Mouse (Mus musculus) spleen, adult 12 weeks (tissue): Measurements from ENCODE around the gene Olfr487.
"Not testable (repeated sequence)": the region's sequence is repeated elsewhere in the genome, so short reads cannot be mapped to it uniquely, and the experiment has no call there.

Source experiments
- DNase-seq: peaks from one replicate; pipeline ENCODE4 v3.0.0; 2022; ENCODE audit warnings: low spot score

Olfr487 gene

GRCm38 (mm10) chr7:108214536-108214935 lies at the start of gene Olfr487:
Gene Olfr487 (minus strand): TSS chr7:108214636.
- DNase-seq, result not testable (repeated sequence)

GRCm38 (mm10) chr7:108258247-108258646 lies 43.8 kb upstream of the Olfr487 start, which contains the start of gene Olfr488:
Gene Olfr488 (minus strand): TSS chr7:108258347.
- DNase-seq, result no peak

GRCm38 (mm10) chr7:108233551-108233950 lies 19.1 kb upstream of the Olfr487 start:
- no peak for DNase-seq

- no peak for DNase-seq
These were observed 17.5 kb downstream of the Olfr487 start for GRCm38 (mm10) chr7:108196938-108197337.

DNA sequence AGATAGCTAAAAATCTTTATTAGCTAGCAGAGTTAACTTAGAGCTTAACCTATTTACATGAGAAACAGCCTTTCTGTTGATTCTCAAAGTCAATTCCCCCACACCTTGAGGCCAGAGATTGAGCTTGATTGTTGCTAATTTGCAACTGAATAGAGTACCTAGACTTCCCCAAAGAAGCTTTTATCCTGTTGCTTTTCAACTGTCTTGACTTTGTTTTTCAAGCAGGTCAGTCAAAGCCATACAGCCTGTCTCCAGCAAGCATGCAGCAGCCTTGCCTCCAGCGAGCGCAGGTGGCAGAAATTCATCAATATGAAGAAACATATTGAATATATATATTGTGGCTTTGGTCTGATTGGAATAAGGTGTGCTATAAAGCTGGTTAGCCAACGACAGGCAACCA lies 18.1 kb downstream of the Olfr487 start:
- DNase-seq, result not testable (repeated sequence)

- not testable (repeated sequence) for DNase-seq
These were observed 21.7 kb downstream of the Olfr487 start for GRCm38 (mm10) chr7:108192714-108193113.

GRCm38 (mm10) chr7:108191196-108191595 lies 23.2 kb downstream of the Olfr487 start:
- DNase-seq, result not testable (repeated sequence)

DNA sequence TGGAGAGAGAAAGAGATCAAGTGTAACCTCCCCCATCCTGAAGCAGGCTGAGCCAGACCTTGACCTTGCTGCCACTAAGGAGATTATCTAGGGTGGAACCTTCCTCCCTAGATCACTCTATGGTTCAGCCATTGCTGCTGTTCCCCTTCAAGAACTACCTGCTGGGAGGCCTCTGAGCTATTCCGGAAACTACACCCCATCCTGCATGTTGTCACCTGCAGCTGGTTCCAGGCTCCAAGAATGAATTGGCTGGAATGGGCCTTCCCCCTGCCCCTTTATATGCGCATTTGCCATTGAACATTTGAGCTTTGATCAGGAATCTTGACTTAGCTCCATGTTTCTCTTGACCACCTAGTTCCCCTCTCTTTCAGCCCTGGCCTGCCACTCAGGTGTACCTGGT lies 29.2 kb downstream of the Olfr487 start:
- DNase-seq, result not testable (repeated sequence)

GRCm38 (mm10) chr7:108184401-108184800 lies 30.0 kb downstream of the Olfr487 start:
- DNase-seq, result not testable (repeated sequence)

- not testable (repeated sequence) for DNase-seq
These were observed 41.8 kb downstream of the Olfr487 start, which contains the start of gene Olfr486 for GRCm38 (mm10) chr7:108172642-108173041. Gene Olfr486 (minus strand): TSS chr7:108172742.

DNA sequence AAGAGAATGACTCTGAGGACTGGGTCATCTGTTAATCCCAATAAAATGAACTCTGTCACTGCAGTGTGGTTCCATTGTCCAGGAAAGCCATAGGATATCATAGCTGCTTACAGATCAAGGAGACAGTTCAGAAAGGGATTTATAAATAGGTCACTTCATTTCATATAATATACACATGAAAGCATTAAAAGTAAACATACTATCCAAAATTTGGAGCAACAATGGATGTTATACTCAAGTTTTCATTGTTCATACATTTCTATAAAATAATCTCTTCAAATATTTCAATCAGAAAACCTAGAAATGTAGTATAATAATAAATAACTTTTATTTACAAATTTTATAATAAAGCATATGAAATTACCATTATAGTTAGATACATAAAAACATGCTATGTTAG lies 54.7 kb downstream of the Olfr487 start, which contains the start of gene Olfr485:
Gene Olfr485, minus strand, starts transcription at position 101 of the 400 bp plus-strand sequence.
- DNase-seq, result no peak
